Comparison of ENCODE assay signal across 16 mouse cellular contexts in the genomic region with DNA sequence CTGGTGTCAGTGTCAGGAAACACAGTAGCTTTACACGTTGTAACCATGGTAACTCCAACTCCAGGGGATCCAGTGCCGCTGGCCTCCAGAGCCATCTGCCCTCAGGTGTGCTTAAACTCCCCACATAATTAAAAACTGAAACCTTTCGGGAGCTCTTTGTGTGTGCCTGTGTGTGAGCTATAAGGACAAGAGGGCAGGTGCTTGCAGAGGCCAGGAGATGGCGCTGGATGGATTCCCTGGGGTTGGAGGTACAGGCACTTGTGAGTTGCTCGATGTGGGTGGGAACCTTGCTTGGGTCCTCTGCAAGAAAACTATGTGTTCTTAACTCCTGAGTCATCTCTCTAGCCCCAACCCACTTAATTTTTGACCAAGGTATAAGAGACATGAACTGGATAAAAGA.
DNase-seq lines count a peak whose midpoint lies in the region; ATAC-seq and TF ChIP-seq lines count a peak whose summit lies in the region.
"Had no signal": no experiment of that assay in that cellular context is flagged by ENCODE, and none has a peak within 500 bp of the region (broad histone marks: within the 10 kb centered on the region; RNA-seq: fewer than 3 reads in every experiment).

No protein-coding gene starts in this region.

- no peaks in the 10 kb centered on the region for H3K36me3 ChIP-seq in heart, adult 2 months (ENCODE audit: control insufficient read depth, insufficient read depth, low read length)
- peaks cover 15% of the 10 kb centered on the region; the same call in 1 of the 2 replicates for H3K36me3 ChIP-seq in midbrain, postnatal 0 days (ENCODE audit: insufficient read depth, low read length)
- peaks cover under 1% of the 10 kb centered on the region for H3K36me3 ChIP-seq in midbrain, embryonic 14.5 days (ENCODE audit: control insufficient read depth, insufficient read depth, low read length)
- H3K36me3 ChIP-seq in stomach, postnatal 0 days (ENCODE audit: control insufficient read depth, insufficient read depth, low read length) = peaks cover 2% of the 10 kb centered on the region; the same call in 1 of the 2 replicates

- H3K4me2 ChIP-seq in midbrain, postnatal 0 days (ENCODE audit: low read depth, low read length, poor library complexity, severe bottlenecking) = no peak overlapping the region
- no peak overlapping the region for H3K4me2 ChIP-seq in midbrain, embryonic 14.5 days (ENCODE audit: low read length)
- H3K4me2 ChIP-seq in stomach, postnatal 0 days (replicated peaks; ENCODE audit: low read depth) = no peak overlapping the region
- H3K4me2 ChIP-seq: lung, embryonic 15.5 days had no signal

- WGBS in heart, adult 2 months = 75% methylated on average over 5 of the region's 5 CpGs
- WGBS in midbrain, postnatal 0 days = 51% methylated on average over 5 of the region's 5 CpGs
- 54% methylated on average over 5 of the region's 5 CpGs for WGBS in midbrain, embryonic 14.5 days
- WGBS in stomach, postnatal 0 days = 56% methylated on average over 5 of the region's 5 CpGs

- H3K9ac ChIP-seq in heart, adult 2 months (ENCODE audit: low read depth, low read length) = no peak overlapping the region
- H3K9ac ChIP-seq in midbrain, postnatal 0 days (replicated peaks; ENCODE audit: low read length, poor library complexity, severe bottlenecking) = no peak overlapping the region
- H3K9ac ChIP-seq in midbrain, embryonic 14.5 days (replicated peaks; ENCODE audit: low read length) = no peak overlapping the region
- H3K9ac ChIP-seq in stomach, postnatal 0 days (ENCODE audit: low read length) = no peak overlapping the region
- H3K9ac ChIP-seq: lung, embryonic 15.5 days had no signal

- H3K79me2 ChIP-seq in heart, adult 2 months (replicated peaks; ENCODE audit: control insufficient read depth, insufficient read depth, low read length) = no peaks in the 10 kb centered on the region

- no peak for ATAC-seq in midbrain, postnatal 0 days (ENCODE audit: low FRiP score)
- ATAC-seq in midbrain, embryonic 14.5 days (ENCODE audit: low FRiP score, low TSS enrichment) = no peak
- no peak for ATAC-seq in stomach, postnatal 0 days (ENCODE audit: low FRiP score, low TSS enrichment)
- ATAC-seq: intestine, embryonic 16.5 days had no signal

- H3K27ac ChIP-seq in heart, adult 2 months = no peak overlapping the region
- no peak overlapping the region for H3K27ac ChIP-seq in midbrain, postnatal 0 days (ENCODE audit: low read depth, low read length)
- no peak overlapping the region for H3K27ac ChIP-seq in midbrain, embryonic 14.5 days (replicated peaks; ENCODE audit: low read depth, low read length)
- H3K27ac ChIP-seq in stomach, postnatal 0 days (replicated peaks) = no peak overlapping the region
- H3K27ac ChIP-seq: lung, embryonic 15.5 days; midbrain, embryonic 10.5 days had no signal

- no peak for TF ChIP-seq EP300 in heart, adult 2 months (IDR thresholded peaks at IDR 0.05; ENCODE audit: insufficient read depth, low read depth, low read length)
- TF ChIP-seq EP300 in stomach, postnatal 0 days (optimal IDR thresholded peaks at IDR 0.05) = no peak

- peak; percentile 9; the same call in 1 of the 2 replicates for TF ChIP-seq CTCF in heart, adult 2 months (IDR thresholded peaks at IDR 0.05)
- TF ChIP-seq CTCF in midbrain, postnatal 0 days (IDR thresholded peaks at IDR 0.05) = peak; percentile 24
- TF ChIP-seq CTCF in stomach, postnatal 0 days (IDR thresholded peaks at IDR 0.05; ENCODE audit: low read depth) = peak; percentile 35

- TF ChIP-seq POLR2A in heart, adult 2 months (IDR thresholded peaks at IDR 0.05; ENCODE audit: insufficient read depth, low read depth, low read length) = no peak

- no peak overlapping the region for H3K4me3 ChIP-seq in heart, adult 2 months
- no peak overlapping the region for H3K4me3 ChIP-seq in midbrain, postnatal 0 days (ENCODE audit: low read depth, low read length)
- no peak overlapping the region for H3K4me3 ChIP-seq in midbrain, embryonic 14.5 days (replicated peaks; ENCODE audit: low read depth, low read length)
- no peak overlapping the region for H3K4me3 ChIP-seq in stomach, postnatal 0 days (ENCODE audit: low read depth, low read length)
- H3K4me3 ChIP-seq: erythroblast, embryonic 14.5 days; lung, embryonic 15.5 days; midbrain, embryonic 10.5 days had no signal

- DNase-seq in heart, adult 2 months = no peak
- no peak for DNase-seq in heart, adult 8-10 months (ENCODE audit: low spot score)
- DNase-seq in midbrain, postnatal 0 days (ENCODE audit: low spot score) = no peak
- DNase-seq in midbrain, embryonic 14.5 days = no peak
- DNase-seq in ZHBTc4 (ENCODE audit: low read depth, low spot score) = peak; percentile 64
- DNase-seq in stomach, postnatal 0 days (ENCODE audit: low spot score) = no peak
- no peak for DNase-seq in cerebellum, postnatal 4 days (ENCODE audit: low spot score in 2 of 2)
- no peak for DNase-seq in adrenal gland, adult 8-10 months
- DNase-seq: cerebellum, postnatal 36 days; heart, postnatal 4 days; right cerebral cortex, postnatal 4 days; thymus, postnatal 25 days had no signal

- intact Hi-C loops in heart, adult 2 months (cut with DNase I) = no loop called here

- H3K27me3 ChIP-seq in heart, adult 2 months (ENCODE audit: control insufficient read depth, insufficient read depth, low read length) = no peaks in the 10 kb centered on the region
- no peaks in the 10 kb centered on the region for H3K27me3 ChIP-seq in midbrain, postnatal 0 days (ENCODE audit: insufficient read depth, low read length)
- H3K27me3 ChIP-seq in midbrain, embryonic 14.5 days (ENCODE audit: control insufficient read depth, insufficient read depth, low read length) = no peaks in the 10 kb centered on the region
- H3K27me3 ChIP-seq in stomach, postnatal 0 days (ENCODE audit: control insufficient read depth, insufficient read depth, low read length) = no peaks in the 10 kb centered on the region
- H3K27me3 ChIP-seq: lung, embryonic 15.5 days had no signal

- no peaks in the 10 kb centered on the region for H3K9me3 ChIP-seq in midbrain, postnatal 0 days (ENCODE audit: low read length)
- H3K9me3 ChIP-seq in midbrain, embryonic 14.5 days (ENCODE audit: control insufficient read depth, low read length) = no peaks in the 10 kb centered on the region
- no peaks in the 10 kb centered on the region for H3K9me3 ChIP-seq in stomach, postnatal 0 days (ENCODE audit: control insufficient read depth, low read length)
- H3K9me3 ChIP-seq: lung, embryonic 15.5 days; midbrain, embryonic 10.5 days had no signal

- H3K4me1 ChIP-seq in heart, adult 2 months (ENCODE audit: control insufficient read depth, insufficient read depth, low read length) = no peaks in the 10 kb centered on the region
- no peaks in the 10 kb centered on the region for H3K4me1 ChIP-seq in midbrain, postnatal 0 days (ENCODE audit: insufficient read depth, low read length)
- H3K4me1 ChIP-seq in midbrain, embryonic 14.5 days (ENCODE audit: control insufficient read depth, insufficient read depth, low read length) = no peaks in the 10 kb centered on the region
- no peaks in the 10 kb centered on the region for H3K4me1 ChIP-seq in stomach, postnatal 0 days (replicated peaks; ENCODE audit: control insufficient read depth, insufficient read depth)
- H3K4me1 ChIP-seq: midbrain, embryonic 10.5 days had no signal
